Mouse (Mus musculus): ENCODE measurements around the gene Frmd4a.

DNA sequence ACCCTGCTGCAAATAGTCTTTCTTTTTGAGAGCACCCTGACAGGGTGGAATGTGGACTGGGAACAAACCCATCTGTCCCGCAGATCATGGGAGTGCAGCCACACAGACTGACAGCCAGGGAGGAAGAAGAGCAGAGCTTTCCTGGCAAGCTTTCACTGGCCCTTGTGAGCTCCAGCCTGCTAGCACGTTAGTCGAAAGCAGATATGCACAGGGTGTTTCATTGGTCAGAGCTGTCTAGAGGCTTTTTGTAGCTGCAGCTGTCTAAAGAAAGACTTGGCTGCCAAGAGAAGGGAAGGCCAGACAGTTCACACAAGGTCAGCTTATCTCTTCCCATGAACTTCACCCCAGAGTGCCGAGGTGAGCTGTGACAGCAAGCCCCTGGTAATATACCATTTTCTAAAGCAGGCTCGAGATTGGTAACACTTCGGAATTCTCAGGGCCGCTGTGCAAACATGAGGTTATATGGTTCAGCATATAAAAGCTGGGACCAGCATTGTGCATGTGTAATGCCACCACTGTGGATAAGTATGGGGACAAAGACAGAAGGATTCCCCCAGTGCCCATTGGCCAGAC is 500.1 kb downstream of the Frmd4a start:
- TF ChIP-seq CTCF (IDR thresholded peaks at IDR 0.05; ENCODE audit: control insufficient read depth, insufficient read depth, low read length) (no peak), POLR2A (IDR thresholded peaks at IDR 0.05; ENCODE audit: borderline replicate concordance, control insufficient read depth, low read depth, low read length) (no peak)

Measured in bone marrow, adult 2 months (tissue).